Mouse (Mus musculus): Measurements from ENCODE around the gene Tstd2. TPM values are rescaled to one million over a fixed set of nuclear protein-coding genes. Genes with fewer than 3 reads are reported as not detected.

The Tstd2 gene
- total and polyA plus RNA-seq, 2 experiments from 2014 or later = 18.9 to 27.6 TPM

GRCm38 (mm10) chr4:46100539-46100938 is 38.0 kb downstream of the Tstd2 start:
- no peaks in the 10 kb centered on the region for H3K9me3 ChIP-seq (ENCODE audit: low read length)
- no peak for TF ChIP-seq CTCF (IDR thresholded peaks at IDR 0.05)
- no peaks in the 10 kb centered on the region for H3K36me3 ChIP-seq (ENCODE audit: insufficient read depth, low read length)
- H3K27ac ChIP-seq (ENCODE audit: low read depth, low read length) = no peak overlapping the region
- no peaks in the 10 kb centered on the region for H3K4me1 ChIP-seq (ENCODE audit: insufficient read depth, low read length)
- no peaks in the 10 kb centered on the region for H3K27me3 ChIP-seq (ENCODE audit: insufficient read depth, low read length)
- ATAC-seq (ENCODE audit: low FRiP score) (no peak), DNase-seq (ENCODE audit: low spot score) (no peak)
- WGBS = 82% methylated on average over 7 of the region's 7 CpGs
- H3K9ac ChIP-seq (replicated peaks; ENCODE audit: low read length, poor library complexity, severe bottlenecking) = no peak overlapping the region
- H3K4me3 ChIP-seq (ENCODE audit: low read depth, low read length) = no peak overlapping the region
- no peak overlapping the region for H3K4me2 ChIP-seq (ENCODE audit: low read depth, low read length, poor library complexity, severe bottlenecking)

- Histone ChIP-seq H3K27ac (ENCODE audit: low read depth, low read length) (no peak overlapping the region), H3K9me3 (ENCODE audit: low read length) (no peaks in the 10 kb centered on the region), H3K9ac (replicated peaks; ENCODE audit: low read length, poor library complexity, severe bottlenecking) (no peak overlapping the region), H3K36me3 (ENCODE audit: insufficient read depth, low read length) (no peaks in the 10 kb centered on the region), H3K4me3 (ENCODE audit: low read depth, low read length) (no peak overlapping the region), H3K27me3 (ENCODE audit: insufficient read depth, low read length) (no peaks in the 10 kb centered on the region), H3K4me1 (ENCODE audit: insufficient read depth, low read length) (no peaks in the 10 kb centered on the region), H3K4me2 (ENCODE audit: low read depth, low read length, poor library complexity, severe bottlenecking) (no peak overlapping the region)
- DNase-seq (ENCODE audit: low spot score) = no peak
- ATAC-seq (ENCODE audit: low FRiP score) = no peak
- no peak for TF ChIP-seq CTCF (IDR thresholded peaks at IDR 0.05)
- WGBS = 74% methylated on average over 9 of the region's 9 CpGs
These were observed 39.4 kb downstream of the Tstd2 start for GRCm38 (mm10) chr4:46099132-46099531.

GRCm38 (mm10) chr4:46097591-46097990 is 40.9 kb downstream of the Tstd2 start:
- Histone ChIP-seq H3K27me3 (ENCODE audit: insufficient read depth, low read length) (no peaks in the 10 kb centered on the region), H3K4me2 (ENCODE audit: low read depth, low read length, poor library complexity, severe bottlenecking) (no peak overlapping the region), H3K4me1 (ENCODE audit: insufficient read depth, low read length) (no peaks in the 10 kb centered on the region), H3K4me3 (ENCODE audit: low read depth, low read length) (no peak overlapping the region), H3K27ac (ENCODE audit: low read depth, low read length) (no peak overlapping the region), H3K9me3 (ENCODE audit: low read length) (no peaks in the 10 kb centered on the region), H3K9ac (replicated peaks; ENCODE audit: low read length, poor library complexity, severe bottlenecking) (no peak overlapping the region), H3K36me3 (ENCODE audit: insufficient read depth, low read length) (no peaks in the 10 kb centered on the region)
- WGBS = 86% methylated on average over 2 of the region's 2 CpGs
- DNase-seq (ENCODE audit: low spot score) (no peak), ATAC-seq (ENCODE audit: low FRiP score) (no peak)
- TF ChIP-seq CTCF (IDR thresholded peaks at IDR 0.05) = no peak

DNA sequence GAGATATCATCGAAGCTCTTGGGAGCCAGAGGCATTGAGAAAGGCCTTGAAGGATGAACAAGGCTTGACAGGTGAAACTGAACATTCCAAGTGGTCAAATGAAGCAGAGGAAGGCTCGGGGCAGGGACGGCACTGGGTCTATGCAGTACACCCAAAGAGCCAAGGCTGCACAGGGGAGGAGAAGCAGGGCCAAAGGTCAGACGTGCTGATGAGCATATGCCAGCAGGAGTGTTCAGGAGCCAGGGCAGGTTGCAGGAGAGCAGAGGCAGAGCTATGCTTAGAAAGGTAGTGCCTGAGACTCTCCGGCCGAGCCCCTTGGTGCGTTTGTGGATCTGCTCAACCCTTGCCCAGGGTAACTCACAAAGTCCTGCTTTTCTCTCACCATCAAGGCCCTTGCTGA is 41.9 kb downstream of the Tstd2 start:
- Histone ChIP-seq H3K4me3 (ENCODE audit: low read depth, low read length) (no peak overlapping the region), H3K9me3 (ENCODE audit: low read length) (no peaks in the 10 kb centered on the region), H3K27ac (ENCODE audit: low read depth, low read length) (no peak overlapping the region), H3K9ac (replicated peaks; ENCODE audit: low read length, poor library complexity, severe bottlenecking) (no peak overlapping the region), H3K4me2 (ENCODE audit: low read depth, low read length, poor library complexity, severe bottlenecking) (no peak overlapping the region), H3K27me3 (ENCODE audit: insufficient read depth, low read length) (no peaks in the 10 kb centered on the region), H3K36me3 (ENCODE audit: insufficient read depth, low read length) (no peaks in the 10 kb centered on the region), H3K4me1 (ENCODE audit: insufficient read depth, low read length) (no peaks in the 10 kb centered on the region)
- 93% methylated on average over 7 of the region's 7 CpGs for WGBS
- DNase-seq (ENCODE audit: low spot score) (no peak), ATAC-seq (ENCODE audit: low FRiP score) (no peak)
- no peak for TF ChIP-seq CTCF (IDR thresholded peaks at IDR 0.05)

GRCm38 (mm10) chr4:46095826-46096159 is 42.7 kb downstream of the Tstd2 start:
- Histone ChIP-seq H3K4me1 (ENCODE audit: insufficient read depth, low read length) (no peaks in the 10 kb centered on the region), H3K27me3 (ENCODE audit: insufficient read depth, low read length) (no peaks in the 10 kb centered on the region), H3K4me3 (ENCODE audit: low read depth, low read length) (no peak overlapping the region), H3K27ac (ENCODE audit: low read depth, low read length) (no peak overlapping the region), H3K9ac (replicated peaks; ENCODE audit: low read length, poor library complexity, severe bottlenecking) (no peak overlapping the region), H3K4me2 (ENCODE audit: low read depth, low read length, poor library complexity, severe bottlenecking) (no peak overlapping the region), H3K36me3 (ENCODE audit: insufficient read depth, low read length) (no peaks in the 10 kb centered on the region), H3K9me3 (ENCODE audit: low read length) (no peaks in the 10 kb centered on the region)
- DNase-seq (ENCODE audit: low spot score) = no peak
- WGBS = 95% methylated on average over 3 of the region's 3 CpGs
- no peak for TF ChIP-seq CTCF (IDR thresholded peaks at IDR 0.05)
- no peak for ATAC-seq (ENCODE audit: low FRiP score)

GRCm38 (mm10) chr4:46094916-46095825 is 43.3 kb downstream of the Tstd2 start:
- Histone ChIP-seq H3K36me3 (ENCODE audit: insufficient read depth, low read length) (no peaks in the 10 kb centered on the region), H3K9ac (replicated peaks; ENCODE audit: low read length, poor library complexity, severe bottlenecking) (no peak overlapping the region), H3K27ac (ENCODE audit: low read depth, low read length) (no peak overlapping the region), H3K4me2 (ENCODE audit: low read depth, low read length, poor library complexity, severe bottlenecking) (no peak overlapping the region), H3K9me3 (ENCODE audit: low read length) (no peaks in the 10 kb centered on the region), H3K4me3 (ENCODE audit: low read depth, low read length) (no peak overlapping the region), H3K27me3 (ENCODE audit: insufficient read depth, low read length) (no peaks in the 10 kb centered on the region), H3K4me1 (ENCODE audit: insufficient read depth, low read length) (no peaks in the 10 kb centered on the region)
- no peak for TF ChIP-seq CTCF (IDR thresholded peaks at IDR 0.05)
- DNase-seq (ENCODE audit: low spot score) (peak; percentile 57), ATAC-seq (ENCODE audit: low FRiP score) (no peak)
- 63% methylated on average over 15 of the region's 15 CpGs for WGBS

Data from midbrain, postnatal 0 days (tissue).